Mouse (Mus musculus) heart, adult 2 months (tissue): ENCODE measurements at regions not wholly inside any gene's neighbourhood (a gene's known extent, or its start where the extent isn't known, plus 50 kb on each side); places are given as distances from the start of the nearest gene placed in this dataset.

Experiments
- CTCF ChIP-seq: fragments of 200-600 bp; IDR thresholded peaks from 2 replicates; pipeline ENCODE4 v1.8.1; 2022; ENCODE audit warnings: antibody characterized with exemption, mild to moderate bottlenecking, moderate library complexity
- EP300 ChIP-seq: fragments of 200-500 bp; IDR thresholded peaks from 2 replicates; pipeline ENCODE4 v1.6.1; 2011; ENCODE audit warnings: low read depth, low read length, control low read depth; ENCODE audit not compliant: insufficient read depth
- POLR2A ChIP-seq: fragments of 200-500 bp; IDR thresholded peaks from 2 replicates; pipeline ENCODE4 v1.6.1; 2011; ENCODE audit warnings: mild to moderate bottlenecking, low read depth, low read length, control low read depth; ENCODE audit not compliant: insufficient read depth

DNA sequence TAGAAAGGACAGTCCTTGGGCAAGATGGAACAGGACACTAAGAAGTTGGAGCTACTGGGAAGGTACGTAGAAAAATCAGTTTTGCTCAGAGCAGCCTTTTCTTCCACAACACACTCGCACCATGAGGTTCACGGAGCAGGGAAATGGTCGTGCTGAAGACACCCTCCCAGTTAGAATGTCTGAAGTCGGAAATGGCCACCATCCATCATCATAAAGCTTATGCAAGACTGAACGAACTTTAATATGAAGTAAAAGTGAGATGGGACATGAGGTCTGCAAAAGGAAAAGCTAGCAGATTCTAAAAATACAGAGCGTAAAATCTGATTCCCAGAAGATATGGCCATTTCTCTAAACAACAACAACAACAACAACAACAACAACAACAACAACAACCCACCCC, 133.9 kb downstream of the Gm10295 start:
- TF ChIP-seq EP300 (no peak), CTCF (no peak), POLR2A (no peak)
